ENCODE assay signal across 11 mouse cellular contexts in genomic region chr9:123589240-123589910, GRCm38 (mm10). TPM values are rescaled to one million over a fixed set of nuclear protein-coding genes. Genes with fewer than 3 reads are reported as not detected.
DNase-seq lines count a peak whose midpoint lies in the region; ATAC-seq lines count a peak whose summit lies in the region.
"Had no signal": no experiment of that assay in that cellular context is flagged by ENCODE, and none has a peak within 500 bp of the region (broad histone marks: within the 10 kb centered on the region; RNA-seq: fewer than 3 reads in every experiment).

No protein-coding gene starts in this region.

- DNase-seq in R1 (ENCODE audit: low read depth, low spot score): peak; percentile 9
- peak; percentile 53 for DNase-seq in kidney, adult 18-20 months
- peak; percentile 11 to 40 for DNase-seq in kidney, postnatal 4 days
- no peak for DNase-seq in spleen, adult 12 weeks (ENCODE audit: low spot score)
- DNase-seq in urinary bladder, adult 18-20 months (ENCODE audit: low spot score in 2 of 2): no peak
- DNase-seq in spleen, postnatal 14 days (ENCODE audit: low spot score in 2 of 2): no peak
- DNase-seq: cerebellum, postnatal 25 days; lung, embryonic 14.5 days; thymus, adult 18-20 months had no signal

- 0 out of 2 replicates have a peak, but pooled peaks have one; percentile 14 for ATAC-seq in megakaryocyte progenitor cell, adult 5-6 weeks (replicated peaks; ENCODE audit: poor library complexity)

RNA-seq across cellular contexts. Expression of gene Slc6a20b, which starts 43.0 kb away (rescaled TPM):
- total RNA-seq in megakaryocyte progenitor cell, adult 5-6 weeks (2015): not detected in 2 replicates
- 0.34 and 0.62 TPM in 2 replicates for total RNA-seq in megakaryocyte progenitor cell, adult 5-6 weeks (2017)
- total RNA-seq: gastrocnemius, adult 18-20 months had no signal

RNA-seq across cellular contexts. Expression of gene Sacm1l, which starts 59.8 kb away (rescaled TPM):
- total RNA-seq in megakaryocyte progenitor cell, adult 5-6 weeks (2015): 33.3 and 35.8 TPM in 2 replicates
- 36.4 and 46.2 TPM in 2 replicates for total RNA-seq in megakaryocyte progenitor cell, adult 5-6 weeks (2017)

Comparison
In these comparisons a context has a peak if more than half of its experiments do, and no peak if none do; other contexts are left out.
1. DNase-seq: peak in R1 (single experiment), kidney, adult 18-20 months (single experiment) and kidney, postnatal 4 days (2 of 2); none in spleen, adult 12 weeks (single experiment), urinary bladder, adult 18-20 months (0 of 2) and spleen, postnatal 14 days (0 of 2).